Mouse (Mus musculus) stomach, postnatal 0 days (tissue): ENCODE measurements around the gene Hk3.

Source experiments
- CTCF ChIP-seq: IDR thresholded peaks from 2 replicates; pipeline ENCODE4 v1.5.1; 2016; ENCODE audit warnings: antibody characterized with exemption, low read depth, mild to moderate bottlenecking, moderate library complexity
- EP300 ChIP-seq: optimal IDR thresholded peaks from 2 replicates; pipeline ENCODE3; 2016; ENCODE audit warnings: antibody characterized with exemption

- no peak for TF ChIP-seq CTCF
- no peak for TF ChIP-seq EP300
Observed at GRCm38 (mm10) chr13:54992215-54992614, 29.0 kb downstream of the Hk3 start.
